Mouse (Mus musculus): ENCODE data around the gene Psmb1.

DNA sequence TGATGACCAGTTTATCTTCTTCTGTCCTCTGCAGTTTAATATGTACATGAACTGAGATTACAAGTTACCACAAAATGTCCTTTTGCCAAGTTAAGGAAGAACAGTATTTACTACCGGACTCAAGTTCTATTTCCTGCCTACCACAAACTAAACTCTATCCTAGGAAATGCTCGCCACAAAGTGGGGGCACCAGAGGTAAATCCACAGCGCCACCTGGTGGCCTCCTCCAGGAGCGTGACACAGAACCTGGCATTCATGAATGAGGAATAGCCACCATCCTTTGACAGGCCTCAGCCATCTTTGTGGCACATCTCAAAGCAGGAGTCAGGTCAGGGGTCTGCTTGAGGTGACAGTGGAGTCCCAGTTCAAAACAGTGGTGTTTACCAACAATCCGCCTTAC lies 31.9 kb downstream of the Psmb1 start:
- TF ChIP-seq CTCF (IDR thresholded peaks at IDR 0.05; ENCODE audit: borderline replicate concordance, control insufficient read depth, extremely low read depth, insufficient read depth, low read length, poor library complexity) (peak; percentile 89), POLR2A (IDR thresholded peaks at IDR 0.05; ENCODE audit: control insufficient read depth, extremely low read depth, insufficient read depth, low read length, poor library complexity) (no peak)
